Mouse (Mus musculus) CH12.LX (cell line): ENCODE data around the gene Gpr137. TPM values are rescaled to one million over a fixed set of nuclear protein-coding genes. Genes with fewer than 3 reads are reported as not detected.

Source experiments
- DNase-seq: peaks from one replicate; pipeline ENCODE4 v3.0.0-alpha.2; 2013; ENCODE audit errors: extremely low read depth
- H3K27ac ChIP-seq: 2 replicates; pipeline ENCODE4 v1.5.1; 2012; ENCODE audit warnings: low read depth, mild to moderate bottlenecking, control low read depth, moderate library complexity; ENCODE audit not compliant: insufficient read depth
- H3K27me3 ChIP-seq: replicated peaks from 2 replicates; pipeline ENCODE3; 2012; ENCODE audit warnings: inconsistent platforms
- H3K36me3 ChIP-seq, 2 experiments: replicated peaks in 1 of 2; 2 replicates each; pipeline versions ENCODE3 to v1.6.1; 2012; ENCODE audit warnings: inconsistent platforms in 1 of 2, low read length in 1 of 2, mild to moderate bottlenecking in 1 of 2, mixed read lengths in 1 of 2, moderate library complexity in 1 of 2; ENCODE audit not compliant: control insufficient read depth in 1 of 2, insufficient read depth in 1 of 2
- H3K4me1 ChIP-seq, 2 experiments: 2 replicates each; pipeline ENCODE4 v1.6.1; 2012; ENCODE audit warnings: inconsistent platforms in 1 of 2, moderate library complexity in 1 of 2; ENCODE audit not compliant: insufficient read depth in 2 of 2, control insufficient read depth in 1 of 2
- H3K4me2 ChIP-seq: 2 replicates; pipeline ENCODE4 v1.6.1; 2012; ENCODE audit warnings: low read depth, mild to moderate bottlenecking, control low read depth; ENCODE audit not compliant: poor library complexity, insufficient read depth, severe bottlenecking
- H3K4me3 ChIP-seq, 3 experiments: fragments of 150-350 bp in 1 of 3; sonication (generic) in 1 of 3; replicated peaks in 1 of 3; 2 replicates each; pipeline versions ENCODE3 to v1.5.1; 2011 to 2012; ENCODE audit warnings: low read depth in 2 of 3, low read length in 2 of 3, mild to moderate bottlenecking in 2 of 3, moderate library complexity in 2 of 3, control low read depth in 1 of 3, improper control_type of control experiment in 1 of 3, inconsistent platforms in 1 of 3, mixed read lengths in 1 of 3; ENCODE audit not compliant: poor library complexity in 1 of 3
- H3K79me2 ChIP-seq: replicated peaks from 2 replicates; pipeline ENCODE4 v1.6.1; 2012; ENCODE audit warnings: mild to moderate bottlenecking, moderate library complexity; ENCODE audit not compliant: control insufficient read depth, poor library complexity, insufficient read depth, severe bottlenecking; ENCODE audit errors: extremely low read depth
- H3K9ac ChIP-seq: 2 replicates; pipeline ENCODE4 v1.6.1; 2012; ENCODE audit warnings: low read depth, mild to moderate bottlenecking, control low read depth, moderate library complexity; ENCODE audit not compliant: insufficient read depth
- H3K9me3 ChIP-seq: replicated peaks from 2 replicates; pipeline ENCODE3; 2012; ENCODE audit warnings: low read length, inconsistent platforms, mixed read lengths
- E2F4 ChIP-seq: IDR thresholded peaks from 2 replicates; pipeline ENCODE4 v1.6.1; 2011; ENCODE audit warnings: low read depth, low read length, improper control_type of control experiment; ENCODE audit not compliant: insufficient replicate concordance
- HCFC1 ChIP-seq: IDR thresholded peaks from 2 replicates; pipeline ENCODE4 v1.6.1; 2012; ENCODE audit warnings: low read depth, mild to moderate bottlenecking, inconsistent platforms, low read length, improper control_type of control experiment
- IRF4 ChIP-seq: IDR thresholded peaks from 2 replicates; pipeline ENCODE4 v1.6.1; 2014; ENCODE audit warnings: low read depth, mild to moderate bottlenecking, inconsistent platforms, low read length, improper control_type of control experiment
- KAT2A ChIP-seq: IDR thresholded peaks from 2 replicates; pipeline ENCODE4 v1.6.1; 2012; ENCODE audit warnings: low read length, improper control_type of control experiment, inconsistent platforms; ENCODE audit not compliant: insufficient replicate concordance
- MAZ ChIP-seq: IDR thresholded peaks from 2 replicates; pipeline ENCODE4 v1.6.1; 2012; ENCODE audit warnings: low read depth, mild to moderate bottlenecking, inconsistent platforms, low read length, improper control_type of control experiment, moderate library complexity
- MEF2A ChIP-seq: IDR thresholded peaks from 2 replicates; pipeline ENCODE4 v1.6.1; 2014; ENCODE audit warnings: low read depth, mild to moderate bottlenecking, inconsistent platforms, low read length, improper control_type of control experiment, borderline replicate concordance
- MXI1 ChIP-seq: IDR thresholded peaks from 2 replicates; pipeline ENCODE4 v1.6.1; 2011; ENCODE audit warnings: mild to moderate bottlenecking, low read depth, low read length, improper control_type of control experiment
- MYC ChIP-seq: IDR thresholded peaks from 2 replicates; pipeline ENCODE4 v1.6.1; 2011; ENCODE audit warnings: low read depth, mild to moderate bottlenecking, improper control_type of control experiment, low read length
- PAX5 ChIP-seq: IDR thresholded peaks from 2 replicates; pipeline ENCODE4 v1.6.1; 2012; ENCODE audit warnings: low read length, inconsistent platforms, mixed read lengths
- POLR2A ChIP-seq: IDR thresholded peaks from 2 replicates; pipeline ENCODE4 v1.6.1; 2011; ENCODE audit warnings: low read depth, mild to moderate bottlenecking, improper control_type of control experiment, low read length
- POLR2AphosphoS2 ChIP-seq: IDR thresholded peaks from 2 replicates; pipeline ENCODE4 v1.6.1; 2011; ENCODE audit warnings: low read depth, low read length, improper control_type of control experiment
- TBP ChIP-seq: conservative IDR thresholded peaks from 2 replicates; pipeline ENCODE4 v1.6.1; 2011; ENCODE audit warnings: low read depth, low read length, improper control_type of control experiment
- UBTF ChIP-seq: IDR thresholded peaks from 2 replicates; pipeline ENCODE4 v1.6.1; 2012; ENCODE audit warnings: low read depth, mild to moderate bottlenecking, inconsistent platforms, low read length, improper control_type of control experiment, moderate library complexity
- USF1 ChIP-seq: IDR thresholded peaks from 2 replicates; pipeline ENCODE4 v1.6.1; 2014; ENCODE audit warnings: low read depth, mild to moderate bottlenecking, inconsistent platforms, low read length, improper control_type of control experiment
- ZKSCAN1 ChIP-seq: IDR thresholded peaks from 2 replicates; pipeline ENCODE4 v1.6.1; 2012; ENCODE audit warnings: low read depth, inconsistent platforms, low read length, improper control_type of control experiment, borderline replicate concordance
- dilution Hi-C: fragments of 300-500 bp; cut with MboI; formaldehyde crosslinking; loops from 2 replicates; pipeline ENCODE4 v1.14.3; 2020; ENCODE audit warnings: low sequenced_read_pairs; ENCODE audit not compliant: extremely low pct_unique_long_range_greater_than_20kb, extremely low pct_ligation_motif_present
- in situ Hi-C: fragments of 300-500 bp; cut with MboI; formaldehyde crosslinking; loops from 3 replicates; pipeline ENCODE4 v1.14.3; 2019; ENCODE audit warnings: low sequenced_read_pairs, low pct_ligation_motif_present, low pct_unique_long_range_greater_than_20kb, mixed read lengths
- polyA plus RNA-seq: library from polyadenylated mRNA; unstranded; fragments of >175 nt; gene quantifications from 2 replicates; pipeline ENCODE4 v1.2.1, GENCODE M21; 2012; ENCODE audit warnings: low read depth; ENCODE audit not compliant: insufficient read length
- total RNA-seq, 2 experiments: library from RNA; depleted of rRNA; stranded (reverse); fragments of 300-350 nt in 1 of 2; fragments of >200 nt in 1 of 2; gene quantifications; 2 replicates each; pipeline ENCODE4 v1.2.3; 2012 to 2014

Gene Gpr137
- total and polyA plus RNA-seq, 3 experiments, result 8.8 to 18.1 (median 14.4) TPM

DNA sequence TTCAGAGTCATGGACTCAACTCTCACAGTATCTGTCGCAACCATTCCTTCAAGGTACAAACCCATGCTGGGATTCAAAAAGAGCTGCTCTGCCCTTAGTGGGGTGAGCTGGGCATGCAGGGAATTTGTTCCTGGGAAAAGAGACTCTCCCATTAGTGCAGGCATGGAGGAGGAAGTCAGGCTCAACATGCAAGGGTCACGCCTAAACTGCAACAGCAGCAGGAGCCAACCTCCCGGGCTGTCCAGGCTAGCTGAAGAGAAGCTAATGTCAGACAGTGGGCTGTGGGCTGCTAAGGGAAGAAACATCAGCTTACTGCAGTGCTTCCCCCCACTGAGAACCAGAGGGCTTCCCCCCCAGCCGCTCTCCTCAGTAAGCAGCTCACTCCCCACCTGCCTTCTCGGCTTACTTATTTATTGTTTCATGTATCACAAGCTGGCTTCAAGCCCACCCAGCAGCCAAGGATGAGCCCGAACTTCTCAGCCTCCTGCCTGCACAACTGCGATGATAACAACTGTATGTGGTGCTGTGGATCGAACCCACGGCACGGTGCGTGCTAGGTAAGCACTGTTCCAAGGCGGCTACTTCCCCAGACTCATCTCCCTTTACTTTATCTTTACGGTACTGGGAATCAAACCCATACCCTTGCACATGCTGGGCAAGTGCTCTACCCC, 30.1 kb upstream of the Gpr137 start:
- no peak for DNase-seq
- Histone ChIP-seq H3K9me3 (no peaks in the 10 kb centered on the region), H3K9ac (no peak overlapping the region), H3K27me3 (peaks cover 3% of the 10 kb centered on the region), H3K27ac (no peak overlapping the region), H3K4me3 (no peak overlapping the region), H3K4me1 (peaks cover 12 to 59% of the 10 kb centered on the region in 2 experiments), H3K36me3 (peaks cover 3 to 9% of the 10 kb centered on the region in 2 experiments), H3K79me2 (peaks cover 18% of the 10 kb centered on the region), H3K4me2 (no peak overlapping the region)
- in situ Hi-C loops (no loop called here), dilution Hi-C loops (no loop called here)
- TF ChIP-seq MAZ (no peak), MXI1 (no peak), IRF4 (no peak), PAX5 (no peak), E2F4 (no peak)

DNA sequence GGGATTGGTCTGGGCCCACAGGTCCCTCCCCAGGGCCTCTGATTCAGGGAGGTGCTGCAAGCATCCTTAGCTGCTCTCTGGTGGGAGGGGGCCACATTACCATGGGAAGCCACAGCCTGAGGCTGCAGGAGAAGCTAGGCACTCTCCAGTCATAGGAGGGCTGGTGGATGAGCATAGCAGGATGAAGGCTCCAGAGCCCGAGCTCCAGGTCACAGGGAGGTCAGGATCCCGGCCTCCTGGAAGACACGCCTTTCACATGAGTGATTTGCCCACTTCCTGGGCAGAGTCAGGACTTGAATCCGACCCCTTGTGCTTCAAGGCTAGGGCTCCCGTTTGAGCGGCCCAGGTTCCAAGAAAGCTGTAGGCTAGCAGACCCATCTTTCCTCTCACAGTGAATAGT, 29.4 kb upstream of the Gpr137 start:
- Histone ChIP-seq H3K9me3 (no peaks in the 10 kb centered on the region), H3K4me2 (no peak overlapping the region), H3K4me3 (no peak overlapping the region), H3K27ac (no peak overlapping the region), H3K9ac (no peak overlapping the region), H3K4me1 (peaks cover 9 to 53% of the 10 kb centered on the region in 2 experiments), H3K27me3 (peaks cover 3% of the 10 kb centered on the region), H3K36me3 (peaks cover 0 to 7% of the 10 kb centered on the region in 2 experiments), H3K79me2 (peaks cover 13% of the 10 kb centered on the region)
- in situ Hi-C loops, result no loop called here
- DNase-seq, result no peak
- dilution Hi-C loops, result no loop called here
- TF ChIP-seq UBTF, result no peak
- TF ChIP-seq MYC, result no peak
- no peak for TF ChIP-seq KAT2A
- no peak for TF ChIP-seq POLR2A
- no peak for TF ChIP-seq TBP
- no peak for TF ChIP-seq MEF2A
- TF ChIP-seq POLR2AphosphoS2, result no peak
- no peak for TF ChIP-seq USF1
- TF ChIP-seq ZKSCAN1, result no peak
- no peak for TF ChIP-seq HCFC1
